Mouse (Mus musculus) ES-Bruce4 (cell line): ENCODE measurements around the gene Dazl. TPM values are rescaled to one million over a fixed set of nuclear protein-coding genes. Genes with fewer than 3 reads are reported as not detected.

Source experiments
- H3K27ac ChIP-seq: 2 replicates; pipeline ENCODE4 v1.5.1; 2012; ENCODE audit warnings: low read length, inconsistent platforms; ENCODE audit not compliant: insufficient read depth
- H3K27me3 ChIP-seq: 2 replicates; pipeline ENCODE4 v1.6.1; 2012; ENCODE audit warnings: mild to moderate bottlenecking, low read length, inconsistent platforms; ENCODE audit not compliant: control insufficient read depth, poor library complexity, insufficient read depth, severe bottlenecking
- H3K36me3 ChIP-seq: 2 replicates; pipeline ENCODE4 v1.6.1; 2012; ENCODE audit warnings: inconsistent platforms, mild to moderate bottlenecking, low read length, moderate library complexity; ENCODE audit not compliant: control insufficient read depth, poor library complexity, insufficient read depth, severe bottlenecking
- H3K4me1 ChIP-seq: one replicate; pipeline ENCODE4 v1.8.1; 2011; ENCODE audit warnings: low read length; ENCODE audit not compliant: control insufficient read depth, insufficient read depth
- H3K4me3 ChIP-seq: 2 replicates; pipeline ENCODE4 v1.5.1; 2011; ENCODE audit warnings: low read depth, mild to moderate bottlenecking, low read length
- H3K9ac ChIP-seq: 2 replicates; pipeline ENCODE4 v1.6.1; 2012; ENCODE audit warnings: low read depth, mild to moderate bottlenecking, inconsistent platforms; ENCODE audit not compliant: poor library complexity, severe bottlenecking
- H3K9me3 ChIP-seq: replicated peaks from 2 replicates; pipeline ENCODE4 v1.6.1; 2012; ENCODE audit warnings: mild to moderate bottlenecking, low read length, inconsistent platforms; ENCODE audit not compliant: control insufficient read depth, poor library complexity, insufficient read depth, severe bottlenecking
- CTCF ChIP-seq: IDR thresholded peaks from one replicate; pipeline ENCODE4 v1.8.1; 2011; ENCODE audit warnings: low read depth, low read length
- EP300 ChIP-seq: IDR thresholded peaks from 2 replicates; pipeline ENCODE4 v1.6.1; 2011; ENCODE audit warnings: low read depth, low read length; ENCODE audit not compliant: insufficient read depth
- POLR2A ChIP-seq: IDR thresholded peaks from one replicate; pipeline ENCODE4 v1.8.1; 2011; ENCODE audit warnings: low read length; ENCODE audit not compliant: insufficient read depth
- polyA plus RNA-seq: library from polyadenylated mRNA; stranded (reverse); fragments of >200 nt; gene quantifications from 2 replicates; pipeline ENCODE4 v1.2.4, GENCODE M21; 2011; ENCODE audit warnings: low read depth; ENCODE audit not compliant: missing spikeins, insufficient read depth, insufficient read length

Gene Dazl
- polyA plus RNA-seq, 1 experiment = 6.2 TPM

GRCm38 (mm10) chr17:50235943-50236701 lies 57.3 kb downstream of the Dazl start:
- Histone ChIP-seq H3K9me3 (no peaks in the 10 kb centered on the region), H3K9ac (no peak overlapping the region), H3K4me1 (no peaks in the 10 kb centered on the region), H3K27me3 (no peaks in the 10 kb centered on the region), H3K4me3 (no peak overlapping the region), H3K27ac (no peak overlapping the region), H3K36me3 (no peaks in the 10 kb centered on the region)
- TF ChIP-seq CTCF = no peak
- TF ChIP-seq EP300 = no peak

- no peak overlapping the region for H3K4me3 ChIP-seq
- no peaks in the 10 kb centered on the region for H3K36me3 ChIP-seq
- H3K27me3 ChIP-seq = no peaks in the 10 kb centered on the region
- H3K9ac ChIP-seq = no peak overlapping the region
- TF ChIP-seq POLR2A = no peak
- TF ChIP-seq EP300 = no peak
- no peak for TF ChIP-seq CTCF
- H3K4me1 ChIP-seq = no peaks in the 10 kb centered on the region
- no peak overlapping the region for H3K27ac ChIP-seq
- H3K9me3 ChIP-seq = no peaks in the 10 kb centered on the region
These were observed 59.5 kb downstream of the Dazl start for GRCm38 (mm10) chr17:50233956-50234355.

- Histone ChIP-seq H3K9me3 (no peaks in the 10 kb centered on the region), H3K9ac (no peak overlapping the region), H3K4me3 (no peak overlapping the region), H3K27me3 (no peaks in the 10 kb centered on the region), H3K4me1 (no peaks in the 10 kb centered on the region), H3K27ac (no peak overlapping the region), H3K36me3 (no peaks in the 10 kb centered on the region)
- no peak for TF ChIP-seq EP300
- TF ChIP-seq POLR2A = no peak
- TF ChIP-seq CTCF = no peak
These were observed 60.6 kb downstream of the Dazl start for GRCm38 (mm10) chr17:50232821-50233220.

GRCm38 (mm10) chr17:50231206-50231605 lies 62.2 kb downstream of the Dazl start:
- H3K4me1 ChIP-seq = no peaks in the 10 kb centered on the region
- H3K9me3 ChIP-seq = no peaks in the 10 kb centered on the region
- no peak overlapping the region for H3K4me3 ChIP-seq
- H3K27me3 ChIP-seq = no peaks in the 10 kb centered on the region
- H3K36me3 ChIP-seq = no peaks in the 10 kb centered on the region
- H3K27ac ChIP-seq = no peak overlapping the region
- no peak overlapping the region for H3K9ac ChIP-seq
- TF ChIP-seq CTCF = no peak
- TF ChIP-seq POLR2A = no peak
- TF ChIP-seq EP300 = no peak

- Histone ChIP-seq H3K36me3 (no peaks in the 10 kb centered on the region), H3K27me3 (no peaks in the 10 kb centered on the region), H3K4me1 (no peaks in the 10 kb centered on the region), H3K9ac (no peak overlapping the region), H3K4me3 (no peak overlapping the region), H3K9me3 (no peaks in the 10 kb centered on the region), H3K27ac (no peak overlapping the region)
- TF ChIP-seq CTCF (no peak), EP300 (no peak), POLR2A (no peak)
These were observed 63.9 kb downstream of the Dazl start for GRCm38 (mm10) chr17:50229534-50229933.

Other genes starting within 250 kb of the Dazl start
- 1.1 TPM in 2 replicates for gene Rftn1, start 103.0 kb downstream of the Dazl start, polyA plus RNA-seq
- 2.9 and 3.4 TPM in 2 replicates for gene Plcl2, start 215.8 kb upstream of the Dazl start, polyA plus RNA-seq